Mouse (Mus musculus): Measurements from ENCODE around the gene Uba3.

The Uba3 gene

DNA sequence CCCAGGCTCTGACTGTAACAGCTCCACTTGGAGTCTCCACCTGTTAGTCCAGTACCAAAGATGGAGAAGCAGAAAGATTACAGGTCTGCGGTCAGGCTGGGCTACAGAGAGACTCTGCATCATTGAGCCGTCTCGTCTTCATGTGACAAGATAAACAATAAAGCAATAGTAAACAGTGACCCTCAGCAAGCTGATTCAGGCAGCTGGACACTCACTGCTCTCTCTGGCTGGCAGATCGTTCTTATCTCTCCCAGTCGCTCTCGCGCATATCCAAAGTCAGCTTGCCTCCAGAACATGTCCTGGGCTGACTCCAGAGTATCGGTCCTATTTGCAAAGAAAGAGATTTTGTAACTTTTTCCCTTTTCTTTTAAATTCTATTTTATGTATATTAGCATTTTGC, 62.8 kb downstream of the Uba3 start:
- no peak for DNase-seq (ENCODE audit: extremely low read depth, low read depth, low spot score)

GRCm38 (mm10) chr6:97141811-97142210, 63.6 kb downstream of the Uba3 start:
- no peak for DNase-seq (ENCODE audit: extremely low read depth, low read depth, low spot score)

Data from fat pad, adult 2 months (tissue).